Mouse (Mus musculus) hindbrain, embryonic 11.5 days (tissue): ENCODE data around the gene Gemin4. TPM values are rescaled to one million over a fixed set of nuclear protein-coding genes. Genes with fewer than 3 reads are reported as not detected.

Experiments
- ATAC-seq: fragments of 200-750 bp; cut with Nextera tagmentation; 2 replicates; pipeline ENCODE4 v1.8.0; 2017; ENCODE audit warnings: mild to moderate bottlenecking, moderate TSS enrichment, moderate library complexity; ENCODE audit not compliant: low FRiP score
- DNase-seq: peaks from one replicate; pipeline ENCODE4 v3.0.0-alpha.2; 2015; ENCODE audit warnings: low spot score
- H3K27ac ChIP-seq: fragments of 300-500 bp; sonication (generic); 2 replicates; pipeline ENCODE4 v1.5.1; 2014; ENCODE audit warnings: mild to moderate bottlenecking, low read depth, low read length
- H3K27me3 ChIP-seq: fragments of 300-500 bp; sonication (generic); 2 replicates; pipeline ENCODE4 v1.6.1; 2014; ENCODE audit warnings: mild to moderate bottlenecking, low read length, moderate library complexity, mixed read lengths; ENCODE audit not compliant: control insufficient read depth, insufficient read depth
- H3K36me3 ChIP-seq: fragments of 300-500 bp; sonication (generic); 2 replicates; pipeline ENCODE4 v1.6.1; 2014; ENCODE audit warnings: mild to moderate bottlenecking, low read length, moderate library complexity, mixed read lengths; ENCODE audit not compliant: control insufficient read depth, insufficient read depth
- H3K4me1 ChIP-seq: fragments of 300-500 bp; sonication (generic); replicated peaks from 2 replicates; pipeline ENCODE4 v1.6.1; 2014; ENCODE audit warnings: low read length, mixed read lengths; ENCODE audit not compliant: control insufficient read depth, insufficient read depth
- H3K4me2 ChIP-seq: fragments of 300-500 bp; sonication (generic); replicated peaks from 2 replicates; pipeline ENCODE4 v1.6.1; 2014; ENCODE audit warnings: mild to moderate bottlenecking, low read depth, low read length
- H3K4me3 ChIP-seq: fragments of 300-500 bp; sonication (generic); 2 replicates; pipeline ENCODE4 v1.5.1; 2014; ENCODE audit warnings: low read depth, low read length
- H3K9ac ChIP-seq: fragments of 300-500 bp; sonication (generic); 2 replicates; pipeline ENCODE4 v1.6.1; 2014; ENCODE audit warnings: low read depth, low read length
- H3K9me3 ChIP-seq: fragments of 300-500 bp; sonication (generic); 2 replicates; pipeline ENCODE4 v1.6.1; 2016; ENCODE audit warnings: low read length; ENCODE audit not compliant: control insufficient read depth
- WGBS: fragments of 180-500 bp; shearing (Covaris S2); extraction: QIAGEN DNeasy Blood & Tissue Kit; methylation state at CpG from one replicate; pipeline ENCODE4 v1.1.7; 2014; 5-methylcytosine and 5-hydroxymethylcytosine counted together
- polyA plus RNA-seq: library from polyadenylated mRNA; unstranded; fragments of >200 nt; fragmentation: Nextera tagmentation; extraction: Ambion mirVana; gene quantifications from 2 replicates; pipeline ENCODE4 v1.2.1, GENCODE M21; 2014

Gene Gemin4
- 31.4 and 36.8 TPM in 2 replicates for polyA plus RNA-seq

DNA sequence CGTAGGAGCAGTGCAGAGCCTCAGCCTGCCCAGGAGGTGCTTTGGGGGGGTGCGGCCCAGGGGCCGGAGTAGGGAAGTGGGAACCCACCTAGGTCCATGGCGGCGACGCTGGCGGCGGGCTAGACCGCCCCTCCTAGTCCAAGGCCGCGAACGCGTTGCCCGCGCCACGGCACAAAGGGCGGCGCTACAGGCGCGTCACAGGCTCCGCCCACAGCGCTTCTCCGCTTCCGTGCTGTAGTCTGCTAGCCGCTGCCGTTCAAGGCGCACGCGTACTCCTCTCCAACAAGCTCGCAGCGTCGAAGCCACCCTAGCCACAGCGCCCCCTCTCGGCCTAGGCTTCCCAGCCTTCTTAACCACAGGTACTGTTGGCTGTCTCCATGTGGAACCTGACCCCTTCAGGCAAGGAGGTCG lies at the start of gene Gemin4, which contains the start of gene Dbil5:
Gene Gemin4 (minus strand): TSS at position 275 of the 411 bp plus-strand sequence.
Gene Dbil5 (plus strand): TSS at position 219 of the 411 bp plus-strand sequence.
- Histone ChIP-seq H3K27ac (peak within 1 kb of the TSS; percentile 60), H3K4me2 (peak within 1 kb of the TSS; percentile 55), H3K36me3 (peaks cover 11% of the 10 kb centered on the region; the same call in 1 of the 2 replicates), H3K27me3 (no peaks in the 10 kb centered on the region), H3K4me3 (peak within 1 kb of the TSS; percentile 70), H3K9me3 (no peaks in the 10 kb centered on the region), H3K9ac (peak within 1 kb of the TSS; percentile 82), H3K4me1 (no peaks in the 10 kb centered on the region; the same call in 1 of the 2 replicates)
- peak; percentile 99 for DNase-seq
- peak; percentile 96 for ATAC-seq
- WGBS = 1% methylated on average over 35 of the region's 35 CpGs

DNA sequence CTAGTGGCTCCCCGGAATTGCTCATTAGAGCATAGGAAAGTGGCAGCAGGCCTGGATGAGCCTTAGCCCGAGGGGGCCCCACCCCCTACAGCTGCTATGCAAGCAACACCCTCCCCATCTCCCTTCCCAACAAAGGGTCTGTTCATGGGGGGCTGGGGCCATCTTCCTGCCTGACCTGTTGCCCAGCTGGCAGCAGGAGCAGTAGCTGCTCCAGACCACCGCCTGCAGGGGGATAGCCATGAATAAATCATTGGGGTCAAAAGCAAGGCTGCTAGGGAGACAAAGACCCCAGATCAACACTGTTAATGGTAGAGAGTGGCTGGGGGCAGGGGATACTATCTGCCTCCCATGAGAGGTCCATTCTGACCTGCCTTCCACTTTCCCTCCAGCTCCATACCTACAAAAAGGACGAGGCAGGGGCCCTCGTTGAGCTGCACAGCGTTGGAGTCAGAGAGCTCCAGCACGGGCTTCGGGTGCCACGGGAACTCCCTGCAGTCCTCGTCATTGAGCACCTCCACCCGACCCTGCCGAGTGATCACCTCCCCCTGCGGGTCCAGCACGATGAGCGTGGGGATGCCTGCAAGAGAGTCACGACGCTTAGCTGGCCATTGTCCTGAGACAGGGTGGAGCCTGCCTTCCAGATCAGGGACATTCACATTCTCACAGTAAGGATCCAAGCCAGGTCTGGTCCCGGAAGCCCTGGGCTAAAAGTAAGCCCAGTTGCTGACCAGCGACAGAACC lies 45.3 kb upstream of the Gemin4 start:
- H3K9ac ChIP-seq = peak overlapping the region; percentile 49
- H3K4me1 ChIP-seq = peaks cover 37% of the 10 kb centered on the region
- no peaks in the 10 kb centered on the region for H3K36me3 ChIP-seq
- WGBS = 5% methylated on average over 19 of the region's 19 CpGs
- no peaks in the 10 kb centered on the region for H3K27me3 ChIP-seq
- peak overlapping the region; percentile 31 for H3K4me2 ChIP-seq
- no peaks in the 10 kb centered on the region for H3K9me3 ChIP-seq
- peak; percentile 72 for DNase-seq
- H3K27ac ChIP-seq = peak overlapping the region; percentile 74
- no peak overlapping the region for H3K4me3 ChIP-seq
- ATAC-seq = peak; percentile 81

DNA sequence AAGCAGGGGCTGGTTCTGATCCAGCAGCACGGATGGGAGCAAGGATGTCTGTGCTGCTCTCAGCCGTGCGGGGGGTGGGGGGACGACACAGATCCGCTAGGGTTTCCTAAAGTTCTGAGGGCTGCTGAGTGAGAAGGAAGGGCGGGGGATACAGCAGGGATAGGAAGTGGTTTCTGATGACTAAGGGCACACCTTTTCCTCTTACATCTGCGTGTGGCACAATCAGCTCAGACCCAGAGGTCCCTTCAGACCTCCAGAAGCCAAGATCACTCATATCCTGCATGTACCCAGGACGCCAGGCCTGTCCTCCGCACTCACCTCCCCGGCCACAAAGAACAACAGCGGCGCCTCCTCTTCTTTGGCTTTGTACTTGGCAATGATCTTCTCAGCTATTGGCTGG lies 43.8 kb upstream of the Gemin4 start:
- Histone ChIP-seq H3K4me2 (no peak overlapping the region), H3K27ac (peak overlapping the region; percentile 4; the same call in 1 of the 2 replicates), H3K36me3 (no peaks in the 10 kb centered on the region), H3K4me3 (no peak overlapping the region), H3K9me3 (no peaks in the 10 kb centered on the region), H3K4me1 (peaks cover 33% of the 10 kb centered on the region), H3K27me3 (no peaks in the 10 kb centered on the region), H3K9ac (no peak overlapping the region)
- 72% methylated on average over 12 of the region's 12 CpGs for WGBS
- DNase-seq = no peak
- ATAC-seq = no peak

DNA sequence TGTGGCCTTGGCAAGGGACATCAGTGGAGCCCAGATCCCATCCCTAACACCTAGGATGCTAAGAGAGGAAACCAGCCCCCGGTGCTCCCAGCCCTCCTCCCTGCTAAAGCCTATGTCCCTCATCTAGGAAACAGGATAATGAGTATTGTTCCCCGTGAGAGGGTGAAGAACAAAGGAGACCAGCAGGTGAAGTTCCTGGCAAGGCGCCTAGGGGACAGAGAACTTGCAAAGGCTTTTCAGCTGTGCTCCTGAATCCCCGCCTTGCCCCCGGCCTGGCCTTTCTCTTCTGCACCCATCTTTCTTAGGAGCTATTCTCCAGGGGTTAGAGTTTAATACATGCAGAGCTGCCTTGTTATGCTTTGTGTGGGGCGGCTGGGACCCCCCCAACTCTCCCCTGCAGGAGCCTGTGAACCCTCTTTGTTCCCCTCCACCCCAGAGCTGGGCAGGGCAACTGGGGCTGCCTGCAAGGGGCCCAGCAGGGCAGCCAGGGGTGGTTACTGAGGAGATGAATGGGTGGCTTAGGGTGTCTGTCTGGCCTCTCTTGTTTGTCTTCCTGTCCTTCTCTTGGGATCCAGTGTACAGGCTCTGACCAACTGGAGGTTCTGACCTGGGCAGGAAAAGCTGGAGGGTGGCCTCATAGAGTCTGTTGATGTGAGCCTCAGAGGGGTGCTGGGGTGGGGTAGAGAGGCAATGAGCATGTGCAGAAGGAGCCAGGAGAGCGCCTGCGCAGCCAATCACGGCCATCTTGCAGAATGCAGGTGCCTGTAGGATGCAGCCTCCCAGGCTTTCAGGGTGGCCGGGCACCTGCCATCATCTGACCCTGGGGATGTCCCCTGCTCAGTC lies 43.0 kb upstream of the Gemin4 start:
- ATAC-seq (no peak), DNase-seq (no peak)
- H3K27ac ChIP-seq = peak overlapping the region; percentile 49
- H3K4me1 ChIP-seq = peaks cover 32% of the 10 kb centered on the region
- no peaks in the 10 kb centered on the region for H3K9me3 ChIP-seq
- 39% methylated on average over 10 of the region's 10 CpGs for WGBS
- H3K27me3 ChIP-seq = no peaks in the 10 kb centered on the region
- H3K4me3 ChIP-seq = no peak overlapping the region
- H3K9ac ChIP-seq = peak overlapping the region; percentile 17; the same call in 1 of the 2 replicates
- H3K36me3 ChIP-seq = no peaks in the 10 kb centered on the region
- no peak overlapping the region; the same call in 1 of the 2 replicates for H3K4me2 ChIP-seq

DNA sequence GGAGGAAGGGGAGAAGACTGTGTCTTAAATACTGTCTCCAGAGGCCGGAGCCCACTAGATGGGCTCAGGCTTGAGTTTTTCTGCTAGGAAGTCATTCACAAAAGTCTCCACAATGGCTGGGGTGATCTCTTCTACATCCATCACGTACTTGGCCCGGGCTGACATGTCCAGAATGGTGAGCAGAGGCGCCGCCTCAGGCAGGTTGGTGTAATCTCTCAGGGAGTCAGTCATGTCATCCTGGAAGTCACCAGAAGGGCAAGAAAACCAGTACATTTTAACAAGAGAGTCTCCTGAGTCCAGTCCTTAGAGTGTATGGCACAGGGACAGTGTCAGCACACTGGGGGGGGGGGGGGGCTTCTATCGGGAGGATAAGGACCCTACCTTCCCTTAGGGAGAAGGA lies 41.0 kb upstream of the Gemin4 start:
- 64% methylated on average over 6 of the region's 6 CpGs for WGBS
- Histone ChIP-seq H3K9me3 (no peaks in the 10 kb centered on the region), H3K27me3 (no peaks in the 10 kb centered on the region), H3K36me3 (no peaks in the 10 kb centered on the region), H3K27ac (no peak overlapping the region), H3K4me2 (no peak overlapping the region), H3K9ac (no peak overlapping the region), H3K4me3 (no peak overlapping the region), H3K4me1 (peaks cover 31% of the 10 kb centered on the region)
- DNase-seq (no peak), ATAC-seq (no peak)

DNA sequence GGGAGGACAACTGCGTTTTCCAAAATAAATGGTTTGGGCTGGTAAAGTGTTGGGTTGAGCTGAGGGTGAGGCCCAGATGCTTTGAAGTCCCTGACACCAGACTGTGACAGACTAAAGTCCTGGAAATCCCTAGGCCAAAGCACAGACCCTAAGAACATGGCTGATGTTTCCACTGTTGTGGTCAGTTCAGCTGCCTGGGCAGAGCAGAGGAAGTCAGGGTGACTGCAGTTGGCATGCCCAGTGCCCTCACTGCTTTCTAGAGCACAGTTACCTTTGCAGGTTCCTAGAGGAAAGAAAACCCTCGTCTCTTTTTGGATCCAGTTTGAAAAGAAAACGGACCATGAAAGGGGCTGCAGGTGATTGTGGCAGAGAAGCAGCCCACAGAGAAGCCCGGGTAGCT lies 39.9 kb upstream of the Gemin4 start:
- no peak overlapping the region for H3K27ac ChIP-seq

DNA sequence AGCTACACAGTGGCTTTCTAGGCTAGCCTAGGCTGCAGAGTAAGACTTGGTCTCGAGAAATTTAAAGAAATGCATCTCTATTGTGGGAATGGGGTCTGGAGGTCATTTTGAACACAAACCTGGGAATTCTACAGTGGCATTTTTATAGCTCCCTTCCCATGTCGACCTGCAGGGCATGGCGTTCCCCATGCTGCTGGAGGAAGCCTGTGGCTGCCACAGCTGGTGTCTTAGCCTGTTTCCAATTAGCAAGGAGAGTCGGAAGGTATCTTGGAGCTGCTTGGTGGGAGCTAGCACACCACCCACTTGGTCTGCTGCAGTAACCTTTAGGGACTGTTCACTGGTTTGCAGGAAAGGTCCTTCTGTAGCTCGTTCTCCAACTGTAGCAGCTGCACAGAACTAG lies 38.7 kb upstream of the Gemin4 start:
- DNase-seq (no peak), ATAC-seq (no peak)
- H3K36me3 ChIP-seq = no peaks in the 10 kb centered on the region
- no peak overlapping the region for H3K4me2 ChIP-seq
- H3K27ac ChIP-seq = no peak overlapping the region
- peaks cover 9% of the 10 kb centered on the region for H3K4me1 ChIP-seq
- 0 out of 2 replicates have a peak overlapping the region, but pooled peaks have one; percentile 7 for H3K9ac ChIP-seq
- H3K4me3 ChIP-seq = no peak overlapping the region
- H3K27me3 ChIP-seq = no peaks in the 10 kb centered on the region
- 55% methylated on average over 5 of the region's 5 CpGs for WGBS
- H3K9me3 ChIP-seq = no peaks in the 10 kb centered on the region

More for the DNA sequence above, 39.9 kb upstream of the Gemin4 start:
- Histone ChIP-seq H3K9ac (no peak overlapping the region), H3K9me3 (no peaks in the 10 kb centered on the region), H3K4me2 (no peak overlapping the region), H3K4me1 (peaks cover 19% of the 10 kb centered on the region), H3K36me3 (no peaks in the 10 kb centered on the region), H3K4me3 (no peak overlapping the region), H3K27me3 (no peaks in the 10 kb centered on the region)
- DNase-seq (no peak), ATAC-seq (no peak)
- 79% methylated on average over 4 of the region's 4 CpGs for WGBS

DNA sequence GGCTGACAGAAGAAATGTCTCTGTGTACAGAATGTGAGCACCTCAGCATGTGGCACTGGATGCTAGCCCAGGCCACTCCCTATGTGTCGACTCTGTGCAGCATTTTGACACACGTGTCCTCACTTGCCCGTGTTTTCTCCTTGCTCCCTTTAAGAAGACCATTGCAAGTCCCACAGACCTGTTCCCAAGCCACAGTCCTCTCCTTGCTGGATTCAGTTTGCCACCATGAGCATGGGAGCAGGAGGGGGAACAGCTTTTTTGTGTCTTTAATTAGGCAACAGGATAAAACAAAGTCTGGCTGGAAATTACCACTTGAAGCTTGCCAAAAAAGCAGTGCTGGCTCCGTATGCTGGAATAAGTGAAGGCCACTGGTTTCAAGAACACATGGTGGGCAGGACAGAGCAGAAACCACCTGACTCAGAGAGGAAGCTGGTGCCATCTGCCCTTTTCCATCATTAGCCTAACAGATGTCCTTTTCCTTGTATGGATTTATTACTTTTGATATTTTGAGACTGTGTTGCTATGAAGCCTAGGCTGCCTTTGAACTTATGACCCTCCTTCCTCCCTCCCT lies 38.1 kb upstream of the Gemin4 start:
- Histone ChIP-seq H3K9ac (no peak overlapping the region), H3K4me2 (no peak overlapping the region), H3K4me3 (no peak overlapping the region), H3K9me3 (no peaks in the 10 kb centered on the region), H3K4me1 (peaks cover 8% of the 10 kb centered on the region), H3K27ac (no peak overlapping the region), H3K27me3 (no peaks in the 10 kb centered on the region), H3K36me3 (no peaks in the 10 kb centered on the region)
- ATAC-seq (no peak), DNase-seq (no peak)
- 65% methylated on average over 4 of the region's 4 CpGs for WGBS
